Mouse (Mus musculus): ENCODE measurements around the gene Pheta1. TPM values are rescaled to one million over a fixed set of nuclear protein-coding genes. Genes with fewer than 3 reads are reported as not detected.

Pheta1 gene
- polyA plus RNA-seq, 1 experiment = 283 TPM

DNA sequence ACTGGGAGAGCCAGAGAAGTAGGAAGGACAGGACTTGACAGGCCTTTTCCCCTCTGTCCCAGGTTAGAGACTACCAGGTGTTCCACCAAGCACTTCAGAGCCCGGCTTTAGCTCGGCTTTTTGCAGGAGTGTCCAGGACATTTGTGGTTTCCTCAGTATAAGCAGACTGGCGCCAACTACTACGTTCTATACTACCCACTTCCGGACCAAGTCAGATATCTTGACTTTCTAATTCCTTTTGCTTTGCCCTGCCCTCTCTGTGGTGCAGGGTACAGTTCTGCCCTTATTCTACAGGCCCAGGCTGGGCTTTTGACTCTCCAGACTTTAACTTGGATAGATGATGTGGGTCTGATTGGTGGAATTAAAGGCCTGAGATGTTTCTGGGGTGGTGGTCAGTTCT, 29.2 kb upstream of the Pheta1 start:
- Histone ChIP-seq H3K27me3 (ENCODE audit: control insufficient read depth, insufficient read depth, low read length) (no peaks in the 10 kb centered on the region), H3K36me3 (ENCODE audit: control insufficient read depth, insufficient read depth, low read length) (peaks cover 51% of the 10 kb centered on the region), H3K4me1 (ENCODE audit: control insufficient read depth, insufficient read depth, insufficient read length, low read length) (peaks cover 28% of the 10 kb centered on the region; the same call in 1 of the 2 replicates), H3K27ac (ENCODE audit: insufficient read depth, low read depth, low read length) (no peak overlapping the region), H3K4me3 (ENCODE audit: low read depth, low read length) (no peak overlapping the region)
- 68% methylated on average over 5 of the region's 5 CpGs for WGBS
- TF ChIP-seq POLR2A (IDR thresholded peaks at IDR 0.05; ENCODE audit: low read depth, low read length) (no peak), CTCF (IDR thresholded peaks at IDR 0.05; ENCODE audit: extremely low read depth, insufficient read length, insufficient replicate concordance, low read depth, low read length) (no peak)

DNA sequence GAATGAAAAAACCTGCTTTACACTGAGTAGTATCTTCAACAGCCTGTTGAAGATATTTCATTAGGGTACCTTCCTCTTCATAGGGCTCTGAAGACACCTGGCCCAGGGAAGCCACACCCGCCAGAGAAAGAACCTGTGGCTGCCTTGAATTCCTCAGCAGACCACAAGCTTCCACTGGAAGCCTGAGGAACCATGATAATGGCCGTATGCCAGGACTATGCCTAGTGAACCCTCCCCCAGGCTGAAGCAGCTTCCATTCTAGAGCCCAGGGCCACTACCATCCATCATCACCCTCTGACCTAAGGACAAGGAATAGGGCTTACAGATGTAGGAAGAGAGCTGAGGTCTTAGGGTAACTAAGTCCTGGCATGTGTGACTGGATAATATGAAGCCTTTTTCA, 28.6 kb upstream of the Pheta1 start:
- H3K27me3 ChIP-seq (ENCODE audit: control insufficient read depth, insufficient read depth, low read length) = no peaks in the 10 kb centered on the region
- peaks cover 53% of the 10 kb centered on the region for H3K36me3 ChIP-seq (ENCODE audit: control insufficient read depth, insufficient read depth, low read length)
- H3K4me1 ChIP-seq (ENCODE audit: control insufficient read depth, insufficient read depth, insufficient read length, low read length) = peaks cover 28% of the 10 kb centered on the region; the same call in 1 of the 2 replicates
- H3K4me3 ChIP-seq (ENCODE audit: low read depth, low read length) = no peak overlapping the region
- H3K27ac ChIP-seq (ENCODE audit: insufficient read depth, low read depth, low read length) = no peak overlapping the region; the same call in 1 of the 2 replicates
- TF ChIP-seq CTCF (IDR thresholded peaks at IDR 0.05; ENCODE audit: extremely low read depth, insufficient read length, insufficient replicate concordance, low read depth, low read length) (no peak), POLR2A (IDR thresholded peaks at IDR 0.05; ENCODE audit: low read depth, low read length) (no peak)
- 61% methylated on average over 2 of the region's 2 CpGs for WGBS

DNA sequence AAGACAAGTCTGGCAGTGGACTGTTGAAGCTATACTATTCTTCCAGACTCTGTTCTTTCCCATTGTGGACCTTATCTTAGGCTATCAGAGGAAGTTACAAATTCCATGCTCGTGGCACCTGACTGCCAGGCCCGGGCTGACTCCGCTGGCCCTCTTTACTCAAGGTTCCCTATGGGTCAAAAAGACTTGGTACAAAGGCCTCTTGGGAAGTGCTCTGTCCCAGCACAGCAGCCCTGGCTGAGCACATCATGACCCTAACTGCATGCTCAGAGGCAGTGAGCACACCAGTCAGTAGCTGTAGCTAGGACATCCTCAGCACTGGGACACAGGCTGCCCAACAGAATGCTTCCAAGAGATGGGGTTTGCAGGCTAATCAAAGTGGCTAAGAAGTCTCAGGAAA, 28.1 kb upstream of the Pheta1 start:
- 21% methylated on average over 3 of the region's 3 CpGs for WGBS
- no peaks in the 10 kb centered on the region for H3K27me3 ChIP-seq (ENCODE audit: control insufficient read depth, insufficient read depth, low read length)
- H3K27ac ChIP-seq (ENCODE audit: insufficient read depth, low read depth, low read length) = peak overlapping the region; percentile 46; the same call in 1 of the 2 replicates
- TF ChIP-seq POLR2A (IDR thresholded peaks at IDR 0.05; ENCODE audit: low read depth, low read length) = no peak
- no peak for TF ChIP-seq CTCF (IDR thresholded peaks at IDR 0.05; ENCODE audit: extremely low read depth, insufficient read length, insufficient replicate concordance, low read depth, low read length)
- H3K4me1 ChIP-seq (ENCODE audit: control insufficient read depth, insufficient read depth, insufficient read length, low read length) = peaks cover 28% of the 10 kb centered on the region; the same call in 1 of the 2 replicates
- peaks cover 54% of the 10 kb centered on the region for H3K36me3 ChIP-seq (ENCODE audit: control insufficient read depth, insufficient read depth, low read length)
- H3K4me3 ChIP-seq (ENCODE audit: low read depth, low read length) = no peak overlapping the region

DNA sequence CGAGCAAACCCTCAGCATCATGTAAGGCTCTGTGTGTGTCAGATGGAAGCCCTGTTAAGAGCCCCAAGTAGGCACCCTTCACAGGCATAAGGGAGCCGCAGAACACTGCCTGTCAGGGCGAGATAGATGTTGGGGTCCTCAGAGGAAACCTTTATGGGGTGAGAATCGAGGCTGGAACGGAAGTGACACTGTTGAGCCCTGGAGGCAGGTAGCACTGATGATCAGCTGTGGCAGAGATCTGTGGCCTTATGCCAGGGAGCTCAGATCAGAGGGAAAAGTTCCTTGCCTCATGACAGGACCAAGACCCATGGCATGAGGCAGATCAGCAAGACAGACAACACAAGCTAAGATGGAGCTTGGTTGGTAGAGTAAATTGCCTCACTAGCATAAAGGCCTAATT, 27.7 kb upstream of the Pheta1 start:
- 84% methylated on average over 5 of the region's 5 CpGs for WGBS
- TF ChIP-seq CTCF (IDR thresholded peaks at IDR 0.05; ENCODE audit: extremely low read depth, insufficient read length, insufficient replicate concordance, low read depth, low read length) (no peak), POLR2A (IDR thresholded peaks at IDR 0.05; ENCODE audit: low read depth, low read length) (no peak)
- peaks cover 54% of the 10 kb centered on the region for H3K36me3 ChIP-seq (ENCODE audit: control insufficient read depth, insufficient read depth, low read length)

DNA sequence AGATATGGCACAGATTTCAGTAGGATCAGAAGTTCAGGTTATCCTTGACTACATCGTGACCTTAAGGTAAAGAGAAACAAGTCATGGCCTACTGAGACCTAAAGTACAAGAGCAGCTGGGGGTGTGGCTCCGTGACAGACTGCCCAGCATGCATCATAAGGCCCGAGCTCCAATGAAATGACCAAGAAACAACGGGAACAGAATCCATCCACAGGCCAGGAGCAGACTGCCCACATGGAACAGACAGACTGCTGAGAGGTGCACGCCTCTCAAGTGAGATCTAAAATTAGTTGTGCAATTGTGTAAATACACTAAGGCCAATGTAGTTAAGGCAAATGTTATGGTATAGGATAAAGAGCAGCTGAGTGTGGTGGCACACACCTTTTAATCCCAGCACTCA, 27.2 kb upstream of the Pheta1 start:
- Histone ChIP-seq H3K27ac (ENCODE audit: insufficient read depth, low read depth, low read length) (no peak overlapping the region), H3K27me3 (ENCODE audit: control insufficient read depth, insufficient read depth, low read length) (no peaks in the 10 kb centered on the region), H3K4me3 (ENCODE audit: low read depth, low read length) (no peak overlapping the region), H3K4me1 (ENCODE audit: control insufficient read depth, insufficient read depth, insufficient read length, low read length) (peaks cover 28% of the 10 kb centered on the region; the same call in 1 of the 2 replicates), H3K36me3 (ENCODE audit: control insufficient read depth, insufficient read depth, low read length) (peaks cover 54% of the 10 kb centered on the region)
- no peak for TF ChIP-seq POLR2A (IDR thresholded peaks at IDR 0.05; ENCODE audit: low read depth, low read length)
- no peak for TF ChIP-seq CTCF (IDR thresholded peaks at IDR 0.05; ENCODE audit: extremely low read depth, insufficient read length, insufficient replicate concordance, low read depth, low read length)
- 68% methylated on average over 5 of the region's 5 CpGs for WGBS

More for the DNA sequence above, 27.7 kb upstream of the Pheta1 start:
- H3K4me3 ChIP-seq (ENCODE audit: low read depth, low read length) = no peak overlapping the region
- H3K4me1 ChIP-seq (ENCODE audit: control insufficient read depth, insufficient read depth, insufficient read length, low read length) = peaks cover 28% of the 10 kb centered on the region; the same call in 1 of the 2 replicates
- peak overlapping the region; percentile 46; the same call in 1 of the 2 replicates for H3K27ac ChIP-seq (ENCODE audit: insufficient read depth, low read depth, low read length)
- no peaks in the 10 kb centered on the region for H3K27me3 ChIP-seq (ENCODE audit: control insufficient read depth, insufficient read depth, low read length)

DNA sequence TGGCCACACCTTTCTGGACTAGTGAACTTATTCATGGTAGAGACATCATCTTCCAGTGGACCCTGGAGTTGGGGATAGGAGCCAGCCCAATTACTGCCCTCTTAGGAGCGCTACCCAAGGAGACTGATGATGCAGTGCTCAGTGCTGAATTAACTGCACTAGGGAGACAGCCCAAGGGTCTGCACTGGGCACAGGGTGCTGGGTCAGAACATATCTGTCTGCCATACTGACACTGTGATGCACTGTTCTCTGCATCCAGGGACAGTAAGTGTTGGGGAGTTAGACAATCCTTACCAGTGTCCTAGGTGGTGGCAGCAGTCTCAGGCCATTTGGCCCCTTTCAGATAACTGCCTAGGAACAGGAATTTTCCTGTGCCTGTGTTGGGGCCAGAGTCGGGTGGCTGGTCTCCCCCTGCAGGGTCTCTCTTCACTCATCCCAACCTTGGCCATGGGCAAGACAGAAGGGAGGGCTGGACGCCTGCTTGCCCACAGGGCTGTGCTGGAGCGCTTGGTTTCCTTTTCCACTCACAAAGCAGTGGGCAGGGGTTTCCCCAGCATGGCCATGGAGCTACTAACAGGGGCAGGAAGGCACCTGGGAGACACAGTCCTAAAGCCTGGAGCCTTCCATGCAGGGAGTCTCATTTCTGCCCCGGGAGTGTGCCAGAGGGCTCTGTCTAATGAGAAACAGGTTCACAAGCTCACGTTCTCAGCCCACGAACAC, 25.8 kb upstream of the Pheta1 start:
- Histone ChIP-seq H3K27ac (ENCODE audit: insufficient read depth, low read depth, low read length) (no peak overlapping the region), H3K27me3 (ENCODE audit: control insufficient read depth, insufficient read depth, low read length) (no peaks in the 10 kb centered on the region), H3K4me1 (ENCODE audit: control insufficient read depth, insufficient read depth, insufficient read length, low read length) (peaks cover 40% of the 10 kb centered on the region; the same call in 1 of the 2 replicates), H3K4me3 (ENCODE audit: low read depth, low read length) (no peak overlapping the region), H3K36me3 (ENCODE audit: control insufficient read depth, insufficient read depth, low read length) (peaks cover 52% of the 10 kb centered on the region)
- 77% methylated on average over 7 of the region's 7 CpGs for WGBS
- TF ChIP-seq CTCF (IDR thresholded peaks at IDR 0.05; ENCODE audit: extremely low read depth, insufficient read length, insufficient replicate concordance, low read depth, low read length) (no peak), POLR2A (IDR thresholded peaks at IDR 0.05; ENCODE audit: low read depth, low read length) (no peak)

DNA sequence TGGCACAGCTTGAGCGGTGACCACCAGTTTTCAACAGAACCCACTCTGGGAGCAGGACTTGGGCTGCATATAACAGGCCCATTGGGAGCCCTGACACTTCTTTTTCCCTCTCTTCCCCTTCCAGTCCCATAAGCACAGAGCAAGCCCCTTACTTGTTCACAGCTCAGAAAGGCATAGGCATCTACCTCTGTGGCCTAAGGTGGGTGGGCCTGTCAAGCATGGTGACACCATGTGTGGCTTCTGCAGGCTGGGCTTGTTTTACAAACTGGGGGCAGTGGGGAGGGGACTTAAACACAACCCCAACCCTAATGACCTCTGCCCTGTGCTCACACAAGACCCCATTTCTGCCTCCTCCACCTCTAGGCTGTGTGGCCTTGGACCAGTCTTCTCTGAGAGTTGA, 25.1 kb upstream of the Pheta1 start:
- peaks cover 51% of the 10 kb centered on the region for H3K36me3 ChIP-seq (ENCODE audit: control insufficient read depth, insufficient read depth, low read length)
- no peak overlapping the region for H3K4me3 ChIP-seq (ENCODE audit: low read depth, low read length)
- H3K27ac ChIP-seq (ENCODE audit: insufficient read depth, low read depth, low read length) = no peak overlapping the region
- no peaks in the 10 kb centered on the region for H3K27me3 ChIP-seq (ENCODE audit: control insufficient read depth, insufficient read depth, low read length)
- 93% methylated on average over 1 of the region's 1 CpGs for WGBS
- TF ChIP-seq POLR2A (IDR thresholded peaks at IDR 0.05; ENCODE audit: low read depth, low read length) = no peak
- TF ChIP-seq CTCF (IDR thresholded peaks at IDR 0.05; ENCODE audit: extremely low read depth, insufficient read length, insufficient replicate concordance, low read depth, low read length) = no peak
- peaks cover 43% of the 10 kb centered on the region for H3K4me1 ChIP-seq (ENCODE audit: control insufficient read depth, insufficient read depth, insufficient read length, low read length)
